Mouse (Mus musculus) heart, embryonic 12.5 days (tissue): ENCODE data around the gene 1500015O10Rik. TPM values are rescaled to one million over a fixed set of nuclear protein-coding genes. Genes with fewer than 3 reads are reported as not detected.

ENCODE experiments used
- ATAC-seq: fragments of 200-750 bp; cut with Nextera tagmentation; 2 replicates; pipeline ENCODE4 v1.8.0; 2017; ENCODE audit warnings: moderate TSS enrichment, moderate library complexity; ENCODE audit not compliant: insufficient number of reproducible peaks, low FRiP score
- H3K27ac ChIP-seq: fragments of 300-500 bp; sonication (generic); 2 replicates; pipeline ENCODE4 v1.5.1; 2016; ENCODE audit warnings: mild to moderate bottlenecking, moderate library complexity; ENCODE audit not compliant: poor library complexity, severe bottlenecking
- H3K27me3 ChIP-seq: fragments of 300-500 bp; sonication (generic); replicated peaks from 2 replicates; pipeline ENCODE4 v1.6.1; 2016; ENCODE audit warnings: mild to moderate bottlenecking, moderate library complexity
- H3K36me3 ChIP-seq: fragments of 300-500 bp; sonication (generic); 2 replicates; pipeline ENCODE4 v1.6.1; 2016; ENCODE audit warnings: mild to moderate bottlenecking, moderate library complexity
- H3K4me1 ChIP-seq: fragments of 300-500 bp; sonication (generic); replicated peaks from 2 replicates; pipeline ENCODE4 v1.6.1; 2016; ENCODE audit warnings: mild to moderate bottlenecking
- H3K4me2 ChIP-seq: fragments of 300-500 bp; sonication (generic); 2 replicates; pipeline ENCODE4 v1.6.1; 2016; ENCODE audit warnings: mild to moderate bottlenecking, moderate library complexity
- H3K4me3 ChIP-seq: fragments of 300-500 bp; sonication (generic); 2 replicates; pipeline ENCODE4 v1.5.1; 2016; ENCODE audit warnings: mild to moderate bottlenecking
- H3K9ac ChIP-seq: fragments of 300-500 bp; sonication (generic); 2 replicates; pipeline ENCODE4 v1.6.1; 2016; ENCODE audit warnings: mild to moderate bottlenecking, moderate library complexity
- H3K9me3 ChIP-seq: fragments of 300-500 bp; sonication (generic); replicated peaks from 2 replicates; pipeline ENCODE4 v1.6.1; 2016; ENCODE audit warnings: mild to moderate bottlenecking, moderate library complexity
- WGBS: fragments of 180-500 bp; shearing (Covaris S2); methylation state at CpG from one replicate; pipeline ENCODE4 v1.1.7; 2016; 5-methylcytosine and 5-hydroxymethylcytosine counted together
- polyA plus RNA-seq: library from polyadenylated mRNA; unstranded; fragments of >200 nt; fragmentation: Nextera tagmentation; extraction: Ambion mirVana; gene quantifications from 2 replicates; pipeline ENCODE4 v1.2.1, GENCODE M21; 2016

1500015O10Rik gene
- polyA plus RNA-seq, 1 experiment from 2014 or later: 3.2 TPM

- 0 out of 2 replicates have a peak, but pooled peaks cover 5% of the 10 kb centered on the region for H3K4me1 ChIP-seq
- H3K27me3 ChIP-seq: no peaks in the 10 kb centered on the region
- H3K9me3 ChIP-seq: no peaks in the 10 kb centered on the region
- no peak overlapping the region for H3K4me2 ChIP-seq
- WGBS: 82% methylated on average over 1 of the region's 1 CpGs
- no peak overlapping the region for H3K9ac ChIP-seq
- H3K4me3 ChIP-seq: no peak overlapping the region
- H3K27ac ChIP-seq: no peak overlapping the region
- H3K36me3 ChIP-seq: no peaks in the 10 kb centered on the region
- no peak for ATAC-seq
These were observed 2.3 kb downstream of the 1500015O10Rik start for GRCm38 (mm10) chr1:43732657-43733056.

GRCm38 (mm10) chr1:43737812-43738518, 7.6 kb downstream of the 1500015O10Rik start:
- no peak for ATAC-seq
- no peak overlapping the region for H3K4me2 ChIP-seq
- no peak overlapping the region for H3K9ac ChIP-seq

GRCm38 (mm10) chr1:43738519-43738894, 8.1 kb downstream of the 1500015O10Rik start:
- no peak for ATAC-seq
- 85% methylated on average over 10 of the region's 10 CpGs for WGBS
- Histone ChIP-seq H3K4me3 (no peak overlapping the region), H3K9ac (no peak overlapping the region), H3K27me3 (no peaks in the 10 kb centered on the region), H3K4me1 (no peaks in the 10 kb centered on the region), H3K36me3 (no peaks in the 10 kb centered on the region), H3K9me3 (no peaks in the 10 kb centered on the region), H3K4me2 (no peak overlapping the region), H3K27ac (no peak overlapping the region)

More at GRCm38 (mm10) chr1:43737812-43738518, 7.6 kb downstream of the 1500015O10Rik start:
- H3K27ac ChIP-seq: no peak overlapping the region
- H3K4me1 ChIP-seq: no peaks in the 10 kb centered on the region
- WGBS: 70% methylated on average over 7 of the region's 7 CpGs
- H3K4me3 ChIP-seq: no peak overlapping the region
- H3K36me3 ChIP-seq: no peaks in the 10 kb centered on the region
- H3K9me3 ChIP-seq: no peaks in the 10 kb centered on the region
- no peaks in the 10 kb centered on the region for H3K27me3 ChIP-seq

GRCm38 (mm10) chr1:43754448-43755312, 24.3 kb downstream of the 1500015O10Rik start:
- peaks cover 31% of the 10 kb centered on the region for H3K36me3 ChIP-seq
- H3K9me3 ChIP-seq: no peaks in the 10 kb centered on the region
- 88% methylated on average over 8 of the region's 8 CpGs for WGBS
- H3K27ac ChIP-seq: no peak overlapping the region
- H3K4me2 ChIP-seq: no peak overlapping the region
- no peak overlapping the region for H3K9ac ChIP-seq
- no peaks in the 10 kb centered on the region for H3K4me1 ChIP-seq
- no peak overlapping the region for H3K4me3 ChIP-seq
- no peak for ATAC-seq
- H3K27me3 ChIP-seq: no peaks in the 10 kb centered on the region

GRCm38 (mm10) chr1:43760085-43760484, 29.7 kb downstream of the 1500015O10Rik start:
- peaks cover 21% of the 10 kb centered on the region for H3K36me3 ChIP-seq
- H3K27ac ChIP-seq: no peak overlapping the region
- H3K4me1 ChIP-seq: no peaks in the 10 kb centered on the region
- H3K9ac ChIP-seq: no peak overlapping the region
- H3K4me2 ChIP-seq: no peak overlapping the region
- H3K4me3 ChIP-seq: no peak overlapping the region
- H3K9me3 ChIP-seq: no peaks in the 10 kb centered on the region
- ATAC-seq: no peak
- no peaks in the 10 kb centered on the region for H3K27me3 ChIP-seq

GRCm38 (mm10) chr1:43764481-43764880, 34.1 kb downstream of the 1500015O10Rik start:
- H3K4me1 ChIP-seq: no peaks in the 10 kb centered on the region
- H3K4me2 ChIP-seq: no peak overlapping the region
- 95% methylated on average over 2 of the region's 2 CpGs for WGBS
- no peak overlapping the region for H3K9ac ChIP-seq
- ATAC-seq: no peak
- H3K27me3 ChIP-seq: no peaks in the 10 kb centered on the region
- no peaks in the 10 kb centered on the region for H3K9me3 ChIP-seq
- H3K4me3 ChIP-seq: no peak overlapping the region
- peaks cover 20% of the 10 kb centered on the region for H3K36me3 ChIP-seq
- H3K27ac ChIP-seq: no peak overlapping the region

GRCm38 (mm10) chr1:43766328-43766727, 35.9 kb downstream of the 1500015O10Rik start:
- H3K4me3 ChIP-seq: no peak overlapping the region
- no peaks in the 10 kb centered on the region for H3K9me3 ChIP-seq
- no peak for ATAC-seq
- no peaks in the 10 kb centered on the region for H3K27me3 ChIP-seq
- 96% methylated on average over 2 of the region's 2 CpGs for WGBS
- H3K4me1 ChIP-seq: no peaks in the 10 kb centered on the region
- H3K36me3 ChIP-seq: peaks cover 34% of the 10 kb centered on the region
- H3K4me2 ChIP-seq: no peak overlapping the region
- no peak overlapping the region for H3K27ac ChIP-seq
- H3K9ac ChIP-seq: no peak overlapping the region

GRCm38 (mm10) chr1:43768385-43768990, 38.1 kb downstream of the 1500015O10Rik start:
- Histone ChIP-seq H3K4me2 (no peak overlapping the region), H3K4me3 (no peak overlapping the region), H3K36me3 (peaks cover 52% of the 10 kb centered on the region), H3K9ac (no peak overlapping the region), H3K27me3 (no peaks in the 10 kb centered on the region), H3K4me1 (no peaks in the 10 kb centered on the region), H3K27ac (no peak overlapping the region), H3K9me3 (no peaks in the 10 kb centered on the region)
- WGBS: 76% methylated on average over 4 of the region's 4 CpGs
- ATAC-seq: no peak

GRCm38 (mm10) chr1:43769348-43769747, 38.9 kb downstream of the 1500015O10Rik start:
- 57% methylated on average over 1 of the region's 1 CpGs for WGBS
- no peaks in the 10 kb centered on the region for H3K27me3 ChIP-seq
- H3K4me2 ChIP-seq: no peak overlapping the region
- H3K9ac ChIP-seq: no peak overlapping the region
- H3K27ac ChIP-seq: no peak overlapping the region
- H3K9me3 ChIP-seq: no peaks in the 10 kb centered on the region
- no peak overlapping the region for H3K4me3 ChIP-seq
- ATAC-seq: no peak
- H3K4me1 ChIP-seq: no peaks in the 10 kb centered on the region
- peaks cover 50% of the 10 kb centered on the region for H3K36me3 ChIP-seq

GRCm38 (mm10) chr1:43770032-43770431, 39.6 kb downstream of the 1500015O10Rik start:
- H3K4me1 ChIP-seq: no peaks in the 10 kb centered on the region
- H3K36me3 ChIP-seq: peaks cover 44% of the 10 kb centered on the region
- H3K4me2 ChIP-seq: no peak overlapping the region
- no peak overlapping the region for H3K4me3 ChIP-seq
- WGBS: 86% methylated on average over 3 of the region's 3 CpGs
- H3K9ac ChIP-seq: no peak overlapping the region
- H3K27me3 ChIP-seq: no peaks in the 10 kb centered on the region
- H3K9me3 ChIP-seq: no peaks in the 10 kb centered on the region
- no peak overlapping the region for H3K27ac ChIP-seq
- no peak for ATAC-seq

GRCm38 (mm10) chr1:43772694-43773093, 42.3 kb downstream of the 1500015O10Rik start:
- H3K9me3 ChIP-seq: no peaks in the 10 kb centered on the region

More at GRCm38 (mm10) chr1:43772694-43773093, 42.3 kb downstream of the 1500015O10Rik start:
- no peak for ATAC-seq
- no peak overlapping the region for H3K9ac ChIP-seq
- H3K4me3 ChIP-seq: no peak overlapping the region
- no peak overlapping the region for H3K27ac ChIP-seq
- H3K4me2 ChIP-seq: no peak overlapping the region
- H3K4me1 ChIP-seq: no peaks in the 10 kb centered on the region
- WGBS: 98% methylated on average over 3 of the region's 3 CpGs
- peaks cover 43% of the 10 kb centered on the region for H3K36me3 ChIP-seq
- no peaks in the 10 kb centered on the region for H3K27me3 ChIP-seq
